Mouse (Mus musculus) liver, embryonic 16.5 days (tissue): Measurements from ENCODE around the gene Plscr3. TPM values are rescaled to one million over a fixed set of nuclear protein-coding genes. Genes with fewer than 3 reads are reported as not detected.

Source experiments
- ATAC-seq: fragments of 200-750 bp; cut with Nextera tagmentation; 2 replicates; pipeline ENCODE4 v1.8.0; 2017; ENCODE audit warnings: low read depth, mild to moderate bottlenecking, moderate number of reproducible peaks, moderate library complexity
- H3K27ac ChIP-seq: fragments of 300-500 bp; sonication (generic); 2 replicates; pipeline ENCODE4 v1.5.1; 2014; ENCODE audit warnings: mild to moderate bottlenecking, low read length
- H3K27me3 ChIP-seq: fragments of 300-500 bp; sonication (generic); 2 replicates; pipeline ENCODE4 v1.6.1; 2014; ENCODE audit warnings: low read depth, low read length, mixed read lengths; ENCODE audit not compliant: control insufficient read depth, insufficient read depth
- H3K36me3 ChIP-seq: fragments of 300-500 bp; sonication (generic); 2 replicates; pipeline ENCODE4 v1.6.1; 2014; ENCODE audit warnings: mild to moderate bottlenecking; ENCODE audit not compliant: control insufficient read depth, insufficient read depth
- H3K4me1 ChIP-seq: fragments of 300-500 bp; sonication (generic); 2 replicates; pipeline ENCODE4 v1.6.1; 2014; ENCODE audit warnings: low read depth, low read length, mixed read lengths; ENCODE audit not compliant: control insufficient read depth
- H3K4me2 ChIP-seq: fragments of 300-500 bp; sonication (generic); 2 replicates; pipeline ENCODE4 v1.6.1; 2014; ENCODE audit warnings: low read depth, low read length, mixed read lengths
- H3K4me3 ChIP-seq: fragments of 300-500 bp; sonication (generic); 2 replicates; pipeline ENCODE4 v1.5.1; 2014; ENCODE audit warnings: low read depth, mild to moderate bottlenecking, low read length
- H3K9ac ChIP-seq: fragments of 300-500 bp; sonication (generic); 2 replicates; pipeline ENCODE4 v1.6.1; 2014; ENCODE audit warnings: low read depth, low read length
- H3K9me3 ChIP-seq: fragments of 300-500 bp; sonication (generic); replicated peaks from 2 replicates; pipeline ENCODE4 v1.6.1; 2016; ENCODE audit warnings: low read length; ENCODE audit not compliant: control insufficient read depth
- WGBS: fragments of 180-500 bp; shearing (Covaris S2); extraction: QIAGEN DNeasy Blood & Tissue Kit; methylation state at CpG from one replicate; pipeline ENCODE4 v1.1.7; 2014; ENCODE audit not compliant: insufficient replicate concordance; 5-methylcytosine and 5-hydroxymethylcytosine counted together
- polyA plus RNA-seq: library from polyadenylated mRNA; unstranded; fragments of >200 nt; fragmentation: Nextera tagmentation; extraction: Ambion mirVana; gene quantifications from 2 replicates; pipeline ENCODE4 v1.2.1, GENCODE M21; 2015

Plscr3 gene
- polyA plus RNA-seq, 1 experiment from 2014 or later: 27.8 TPM

DNA sequence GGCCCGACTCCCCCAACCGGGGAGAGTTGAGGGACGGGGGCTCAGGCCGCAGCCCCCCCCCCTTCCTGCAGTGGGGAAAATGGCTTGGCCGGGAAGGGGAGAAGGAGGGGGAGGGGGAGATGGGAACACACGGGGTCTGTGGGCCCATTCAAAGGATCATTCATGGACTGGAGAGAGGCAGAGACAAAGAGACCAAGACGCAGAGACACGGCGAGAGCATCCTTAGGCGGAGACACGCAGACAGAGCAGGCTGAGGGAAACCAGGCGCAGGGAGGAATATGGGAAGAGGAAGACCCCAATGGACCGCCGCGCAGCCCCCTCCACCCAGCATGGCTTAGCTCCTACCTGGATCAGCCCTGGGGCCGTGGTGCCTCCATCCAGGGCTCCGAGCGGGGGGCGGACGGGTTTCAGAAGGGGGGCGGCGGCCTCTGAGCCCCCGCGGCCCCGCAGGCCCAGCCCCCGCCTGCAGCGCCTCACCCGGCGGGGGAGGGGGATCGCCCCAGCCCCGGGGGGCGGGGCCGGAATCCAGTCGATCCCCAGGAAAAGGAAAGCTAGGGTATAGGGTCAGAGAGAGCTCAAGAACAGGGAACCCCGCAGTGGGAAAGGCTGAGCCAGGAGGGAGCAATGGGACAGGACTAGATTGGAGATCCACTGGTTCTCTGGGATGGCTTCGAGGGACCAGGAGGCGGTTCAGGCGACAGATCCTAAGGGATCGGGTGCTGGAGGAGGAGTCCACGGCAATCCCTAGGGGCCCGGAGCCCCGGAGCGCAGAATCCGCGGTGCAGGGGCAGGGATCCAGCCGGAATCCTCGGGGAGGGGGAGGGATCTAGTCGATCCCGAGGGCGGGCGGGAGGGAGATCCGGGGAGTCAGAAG, 9.2 kb upstream of the Plscr3 start:
- peak overlapping the region; percentile 99 for H3K4me2 ChIP-seq
- no peak overlapping the region for H3K27ac ChIP-seq
- peak overlapping the region; percentile 81 for H3K4me3 ChIP-seq
- H3K9me3 ChIP-seq: no peaks in the 10 kb centered on the region
- no peak for ATAC-seq
- peaks cover 53% of the 10 kb centered on the region for H3K27me3 ChIP-seq
- peaks cover 43% of the 10 kb centered on the region for H3K4me1 ChIP-seq
- peak overlapping the region; percentile 69 for H3K9ac ChIP-seq
- 0 out of 2 replicates have a peak, but pooled peaks cover 2% of the 10 kb centered on the region for H3K36me3 ChIP-seq
- 5% methylated on average over 50 of the region's 52 CpGs for WGBS

GRCm38 (mm10) chr11:69837604-69837951, 8.6 kb upstream of the Plscr3 start, which contains the start of gene Nlgn2:
Nlgn2 (minus strand) TSS chr11:69837784.
- 0% methylated on average over 4 of the region's 32 CpGs for WGBS
- peak; percentile 22 for ATAC-seq
- Histone ChIP-seq H3K36me3 (0 out of 2 replicates have a peak, but pooled peaks cover 2% of the 10 kb centered on the region), H3K4me2 (peak within 1 kb of the TSS; percentile 99), H3K9ac (peak within 1 kb of the TSS; percentile 87), H3K4me1 (peaks cover 43% of the 10 kb centered on the region), H3K27me3 (peaks cover 49% of the 10 kb centered on the region), H3K27ac (peak within 1 kb of the TSS; percentile 91), H3K4me3 (peak within 1 kb of the TSS; percentile 81), H3K9me3 (no peaks in the 10 kb centered on the region)

DNA sequence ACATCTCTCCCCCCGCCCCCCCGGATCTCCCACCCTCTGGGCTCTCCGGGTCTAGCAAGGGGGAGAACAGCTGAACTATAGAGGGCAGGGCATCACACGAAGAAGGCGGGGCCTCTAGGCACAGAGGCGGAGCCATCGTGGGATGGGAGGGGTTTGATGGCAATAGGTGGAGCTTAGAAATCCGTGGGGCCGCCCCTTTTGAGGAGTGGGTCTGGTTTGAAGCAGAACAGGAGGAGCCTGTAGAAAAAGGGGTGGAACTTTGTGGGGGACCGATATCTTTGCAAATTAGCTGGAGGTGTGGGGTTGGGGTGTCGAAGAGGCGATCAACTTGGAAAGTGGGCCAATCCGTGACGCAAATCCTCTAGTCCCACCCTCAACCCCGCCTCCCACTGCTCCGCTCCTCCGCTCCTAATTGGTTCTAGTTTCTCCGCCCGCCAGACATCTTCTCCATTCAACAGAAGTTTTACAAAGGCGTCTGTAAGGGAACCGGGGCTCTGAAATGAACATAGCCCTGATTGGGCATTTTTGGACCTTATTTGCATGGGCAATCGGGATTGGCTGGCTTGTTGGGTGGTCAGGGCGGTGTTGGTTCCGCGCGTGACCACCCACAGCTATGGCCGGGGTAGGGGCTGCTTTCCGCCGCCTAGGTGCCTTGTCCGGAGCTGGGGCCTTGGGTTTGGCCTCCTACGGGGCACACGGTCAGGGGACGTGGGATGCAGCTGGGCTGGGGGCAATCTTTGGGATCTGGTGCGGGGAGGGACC, 8.0 kb upstream of the Plscr3 start, which contains the start of gene Tmem256:
Tmem256 (plus strand) TSS at position 563 of the 762 bp plus-strand sequence.
- Histone ChIP-seq H3K27me3 (peaks cover 46% of the 10 kb centered on the region), H3K9me3 (no peaks in the 10 kb centered on the region), H3K4me3 (peak within 1 kb of the TSS; percentile 81), H3K4me2 (peak within 1 kb of the TSS; percentile 99), H3K4me1 (peaks cover 43% of the 10 kb centered on the region), H3K36me3 (0 out of 2 replicates have a peak, but pooled peaks cover 2% of the 10 kb centered on the region), H3K27ac (peak within 1 kb of the TSS; percentile 91), H3K9ac (peak within 1 kb of the TSS; percentile 87)
- WGBS: under 1% methylated on average over 34 of the region's 34 CpGs
- ATAC-seq: peak; percentile 90

- Histone ChIP-seq H3K4me2 (peak overlapping the region; percentile 99), H3K27me3 (peaks cover 41% of the 10 kb centered on the region), H3K27ac (peak overlapping the region; percentile 91), H3K4me3 (peak overlapping the region; percentile 81), H3K4me1 (peaks cover 40% of the 10 kb centered on the region), H3K9ac (peak overlapping the region; percentile 87), H3K36me3 (0 out of 2 replicates have a peak, but pooled peaks cover 2% of the 10 kb centered on the region), H3K9me3 (no peaks in the 10 kb centered on the region)
- no peak for ATAC-seq
- under 1% methylated on average over 7 of the region's 7 CpGs for WGBS
Measured at GRCm38 (mm10) chr11:69838714-69839104, 7.5 kb upstream of the Plscr3 start.

- ATAC-seq: peak; percentile 53
- H3K27ac ChIP-seq: peak overlapping the region; percentile 95
- H3K4me1 ChIP-seq: peaks cover 57% of the 10 kb centered on the region
- H3K4me2 ChIP-seq: peak overlapping the region; percentile 88
- H3K4me3 ChIP-seq: peak overlapping the region; percentile 77
- H3K27me3 ChIP-seq: no peaks in the 10 kb centered on the region
- H3K9ac ChIP-seq: peak overlapping the region; percentile 86
- peaks cover 22% of the 10 kb centered on the region for H3K36me3 ChIP-seq
- 11% methylated on average over 37 of the region's 37 CpGs for WGBS
- no peaks in the 10 kb centered on the region for H3K9me3 ChIP-seq
Measured at GRCm38 (mm10) chr11:69846738-69847688, 837 bp downstream of the Plscr3 start.

GRCm38 (mm10) chr11:69848021-69848420, 1.8 kb downstream of the Plscr3 start:
- Histone ChIP-seq H3K4me3 (no peak overlapping the region), H3K9ac (no peak overlapping the region), H3K36me3 (peaks cover 22% of the 10 kb centered on the region), H3K9me3 (no peaks in the 10 kb centered on the region), H3K27me3 (no peaks in the 10 kb centered on the region), H3K4me2 (peak overlapping the region; percentile 88), H3K4me1 (peaks cover 67% of the 10 kb centered on the region), H3K27ac (peak overlapping the region; percentile 6; the same call in 1 of the 2 replicates)
- no peak for ATAC-seq
- WGBS: 89% methylated on average over 6 of the region's 6 CpGs

DNA sequence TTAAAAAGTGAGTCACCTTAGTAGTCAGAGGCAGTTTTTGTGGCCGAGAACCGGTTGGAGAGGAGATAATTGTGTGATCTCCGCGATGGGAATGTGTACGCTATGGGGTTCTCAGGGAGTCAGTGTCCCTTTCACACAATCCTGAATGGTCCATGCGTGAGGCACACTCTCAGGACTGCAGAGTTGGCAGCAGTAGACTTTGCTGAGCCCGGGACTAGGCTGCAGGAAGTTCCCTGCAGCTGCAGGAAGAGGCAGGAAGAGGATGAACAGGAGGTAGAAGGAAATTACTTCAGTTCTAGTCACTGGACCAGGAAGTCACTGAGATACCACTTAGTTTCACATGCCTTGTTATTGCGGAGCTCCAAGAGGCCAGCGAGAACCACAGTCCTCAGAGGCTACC, 3.0 kb downstream of the Plscr3 start:
- 75% methylated on average over 9 of the region's 9 CpGs for WGBS
- Histone ChIP-seq H3K27ac (peak overlapping the region; percentile 73), H3K4me2 (no peak overlapping the region), H3K36me3 (peaks cover 22% of the 10 kb centered on the region), H3K27me3 (no peaks in the 10 kb centered on the region), H3K9ac (no peak overlapping the region), H3K4me1 (peaks cover 74% of the 10 kb centered on the region), H3K4me3 (no peak overlapping the region), H3K9me3 (no peaks in the 10 kb centered on the region)
- no peak for ATAC-seq

DNA sequence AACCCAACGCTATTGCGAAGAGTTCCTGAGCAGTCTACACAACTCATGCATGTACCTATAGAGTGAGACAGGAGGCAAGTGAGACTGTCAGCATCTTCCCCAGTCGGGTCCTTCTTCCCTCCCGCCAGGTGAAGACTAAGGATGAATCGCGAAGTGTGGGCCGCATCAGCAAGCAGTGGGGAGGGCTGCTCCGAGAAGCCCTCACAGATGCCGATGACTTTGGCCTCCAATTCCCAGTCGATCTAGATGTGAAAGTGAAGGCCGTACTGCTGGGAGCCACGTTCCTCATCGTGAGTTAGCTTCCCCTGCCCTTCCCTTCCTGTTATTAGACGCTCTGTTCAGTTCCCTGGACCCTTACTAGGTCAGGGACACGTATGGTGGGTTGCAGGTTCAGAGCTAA, 3.7 kb downstream of the Plscr3 start:
- Histone ChIP-seq H3K27ac (peak overlapping the region; percentile 62), H3K9me3 (no peaks in the 10 kb centered on the region), H3K4me1 (peaks cover 79% of the 10 kb centered on the region), H3K4me3 (no peak overlapping the region), H3K27me3 (no peaks in the 10 kb centered on the region), H3K36me3 (peaks cover 22% of the 10 kb centered on the region), H3K4me2 (no peak overlapping the region), H3K9ac (no peak overlapping the region)
- WGBS: 82% methylated on average over 15 of the region's 15 CpGs
- no peak for ATAC-seq
